Mouse (Mus musculus): ENCODE measurements at regions not wholly inside any gene's neighbourhood (a gene's known extent, or its start where the extent isn't known, plus 50 kb on each side); places are given as distances from the start of the nearest gene placed in this dataset.

- H3K9ac ChIP-seq (ENCODE audit: low read length): no peak overlapping the region
- H3K4me2 ChIP-seq (ENCODE audit: low read length): no peak overlapping the region
- no peaks in the 10 kb centered on the region for H3K9me3 ChIP-seq (replicated peaks; ENCODE audit: control insufficient read depth, low read length)
- H3K27ac ChIP-seq (ENCODE audit: low read depth, low read length): no peak overlapping the region
- DNase-seq (ENCODE audit: low spot score) (peak; percentile 71), ATAC-seq (peak; percentile 66; the same call in 1 of the 2 replicates)
- WGBS: 41% methylated on average over 3 of the region's 3 CpGs
- H3K4me1 ChIP-seq (ENCODE audit: control insufficient read depth, insufficient read depth, low read length): no peaks in the 10 kb centered on the region
- no peaks in the 10 kb centered on the region for H3K36me3 ChIP-seq (ENCODE audit: control insufficient read depth, insufficient read depth, low read length)
- no peaks in the 10 kb centered on the region for H3K27me3 ChIP-seq (replicated peaks; ENCODE audit: control insufficient read depth, insufficient read depth, low read length)
- H3K4me3 ChIP-seq (ENCODE audit: low read depth, low read length): no peak overlapping the region
Observed at GRCm38 (mm10) chr15:102807353-102807752, 85.4 kb upstream of the Calcoco1 start.

- H3K9me3 ChIP-seq (replicated peaks; ENCODE audit: control insufficient read depth, low read length): no peaks in the 10 kb centered on the region
- no peak overlapping the region for H3K4me2 ChIP-seq (ENCODE audit: low read length)
- no peak for ATAC-seq
- H3K4me1 ChIP-seq (ENCODE audit: control insufficient read depth, insufficient read depth, low read length): no peaks in the 10 kb centered on the region
- H3K36me3 ChIP-seq (ENCODE audit: control insufficient read depth, insufficient read depth, low read length): no peaks in the 10 kb centered on the region
- no peaks in the 10 kb centered on the region for H3K27me3 ChIP-seq (replicated peaks; ENCODE audit: control insufficient read depth, insufficient read depth, low read length)
- WGBS: 76% methylated on average over 12 of the region's 12 CpGs
- H3K27ac ChIP-seq (ENCODE audit: low read depth, low read length): no peak overlapping the region
- H3K4me3 ChIP-seq (ENCODE audit: low read depth, low read length): no peak overlapping the region
- DNase-seq (ENCODE audit: low spot score): no peak
- no peak overlapping the region for H3K9ac ChIP-seq (ENCODE audit: low read length)
Observed at GRCm38 (mm10) chr15:102819181-102819580, 97.2 kb upstream of the Calcoco1 start.

- ATAC-seq (no peak), DNase-seq (ENCODE audit: low spot score) (no peak)
- WGBS: 84% methylated on average over 5 of the region's 5 CpGs
- Histone ChIP-seq H3K36me3 (ENCODE audit: control insufficient read depth, insufficient read depth, low read length) (no peaks in the 10 kb centered on the region), H3K27ac (ENCODE audit: low read depth, low read length) (no peak overlapping the region), H3K9me3 (replicated peaks; ENCODE audit: control insufficient read depth, low read length) (no peaks in the 10 kb centered on the region), H3K4me1 (ENCODE audit: control insufficient read depth, insufficient read depth, low read length) (no peaks in the 10 kb centered on the region), H3K4me2 (ENCODE audit: low read length) (no peak overlapping the region), H3K9ac (ENCODE audit: low read length) (no peak overlapping the region), H3K27me3 (replicated peaks; ENCODE audit: control insufficient read depth, insufficient read depth, low read length) (no peaks in the 10 kb centered on the region), H3K4me3 (ENCODE audit: low read depth, low read length) (no peak overlapping the region)
Observed at GRCm38 (mm10) chr15:102839688-102840087, 81.2 kb upstream of the Hoxc13 start.

- no peak overlapping the region for H3K4me3 ChIP-seq (ENCODE audit: low read depth, low read length)
- H3K4me2 ChIP-seq (ENCODE audit: low read length): no peak overlapping the region
- H3K9me3 ChIP-seq (replicated peaks; ENCODE audit: control insufficient read depth, low read length): no peaks in the 10 kb centered on the region
- no peaks in the 10 kb centered on the region for H3K27me3 ChIP-seq (replicated peaks; ENCODE audit: control insufficient read depth, insufficient read depth, low read length)
- H3K27ac ChIP-seq (ENCODE audit: low read depth, low read length): no peak overlapping the region
- DNase-seq (ENCODE audit: low spot score) (no peak), ATAC-seq (no peak)
- H3K36me3 ChIP-seq (ENCODE audit: control insufficient read depth, insufficient read depth, low read length): no peaks in the 10 kb centered on the region
- H3K4me1 ChIP-seq (ENCODE audit: control insufficient read depth, insufficient read depth, low read length): no peaks in the 10 kb centered on the region
- 86% methylated on average over 6 of the region's 6 CpGs for WGBS
- H3K9ac ChIP-seq (ENCODE audit: low read length): no peak overlapping the region
Observed at GRCm38 (mm10) chr15:102862374-102862773, 58.5 kb upstream of the Hoxc13 start.

GRCm38 (mm10) chr15:102866788-102867187, 54.1 kb upstream of the Hoxc13 start:
- no peak overlapping the region for H3K4me3 ChIP-seq (ENCODE audit: low read depth, low read length)
- no peak overlapping the region for H3K9ac ChIP-seq (ENCODE audit: low read length)
- H3K9me3 ChIP-seq (replicated peaks; ENCODE audit: control insufficient read depth, low read length): no peaks in the 10 kb centered on the region
- DNase-seq (ENCODE audit: low spot score): no peak
- no peak for ATAC-seq
- no peak overlapping the region for H3K4me2 ChIP-seq (ENCODE audit: low read length)
- no peaks in the 10 kb centered on the region for H3K36me3 ChIP-seq (ENCODE audit: control insufficient read depth, insufficient read depth, low read length)
- WGBS: 88% methylated on average over 3 of the region's 3 CpGs
- H3K27me3 ChIP-seq (replicated peaks; ENCODE audit: control insufficient read depth, insufficient read depth, low read length): no peaks in the 10 kb centered on the region
- no peak overlapping the region for H3K27ac ChIP-seq (ENCODE audit: low read depth, low read length)
- no peaks in the 10 kb centered on the region for H3K4me1 ChIP-seq (ENCODE audit: control insufficient read depth, insufficient read depth, low read length)
